Mouse (Mus musculus) bone marrow, adult 2 months (tissue): Measurements from ENCODE around the gene Rpl37a.

Source experiments
- CTCF ChIP-seq: fragments of 200-500 bp; IDR thresholded peaks from 2 replicates; pipeline ENCODE4 v1.5.1; 2011; ENCODE audit warnings: low read length, control low read depth; ENCODE audit not compliant: control insufficient read depth, insufficient read depth
- POLR2A ChIP-seq: fragments of 200-500 bp; IDR thresholded peaks from 2 replicates; pipeline ENCODE4 v1.6.1; 2011; ENCODE audit warnings: low read depth, mild to moderate bottlenecking, control low read depth, low read length, borderline replicate concordance; ENCODE audit not compliant: control insufficient read depth

- no peak for TF ChIP-seq POLR2A
- no peak for TF ChIP-seq CTCF
Observed at GRCm38 (mm10) chr1:72725941-72726340, 14.9 kb downstream of the Rpl37a start.
